Mouse (Mus musculus) midbrain, embryonic 13.5 days (tissue): ENCODE measurements around the gene Mapk14. TPM values are rescaled to one million over a fixed set of nuclear protein-coding genes. Genes with fewer than 3 reads are reported as not detected.

Source experiments
- ATAC-seq: fragments of 200-750 bp; cut with Nextera tagmentation; 2 replicates; pipeline ENCODE4 v1.8.0; 2017; ENCODE audit warnings: mild to moderate bottlenecking, moderate TSS enrichment, moderate library complexity
- H3K27ac ChIP-seq: fragments of 300-500 bp; sonication (generic); 2 replicates; pipeline ENCODE4 v1.5.1; 2015; ENCODE audit warnings: inconsistent platforms, mild to moderate bottlenecking, moderate library complexity
- H3K27me3 ChIP-seq: fragments of 300-500 bp; sonication (generic); 2 replicates; pipeline ENCODE4 v1.6.1; 2015; ENCODE audit warnings: mild to moderate bottlenecking, inconsistent platforms
- H3K36me3 ChIP-seq: fragments of 300-500 bp; sonication (generic); 2 replicates; pipeline ENCODE4 v1.6.1; 2015; ENCODE audit warnings: mild to moderate bottlenecking, inconsistent platforms
- H3K4me1 ChIP-seq: fragments of 300-500 bp; sonication (generic); replicated peaks from 2 replicates; pipeline ENCODE4 v1.6.1; 2015; ENCODE audit warnings: inconsistent platforms
- H3K4me2 ChIP-seq: fragments of 300-500 bp; sonication (generic); replicated peaks from 2 replicates; pipeline ENCODE4 v1.6.1; 2015; ENCODE audit warnings: moderate library complexity, mild to moderate bottlenecking, inconsistent platforms
- H3K4me3 ChIP-seq: fragments of 300-500 bp; sonication (generic); replicated peaks from 2 replicates; pipeline ENCODE4 v1.5.1; 2015; ENCODE audit warnings: mild to moderate bottlenecking, inconsistent platforms
- H3K9ac ChIP-seq: fragments of 300-500 bp; sonication (generic); replicated peaks from 2 replicates; pipeline ENCODE4 v1.6.1; 2015; ENCODE audit warnings: mild to moderate bottlenecking, inconsistent platforms
- H3K9me3 ChIP-seq: fragments of 300-500 bp; sonication (generic); 2 replicates; pipeline ENCODE4 v1.6.1; 2016; ENCODE audit warnings: mild to moderate bottlenecking, inconsistent platforms
- WGBS: fragments of 180-500 bp; shearing (Covaris S2); methylation state at CpG from one replicate; pipeline ENCODE4 v1.1.7; 2015; 5-methylcytosine and 5-hydroxymethylcytosine counted together
- polyA plus RNA-seq: library from polyadenylated mRNA; unstranded; fragments of >200 nt; fragmentation: Nextera tagmentation; extraction: Ambion mirVana; gene quantifications from 2 replicates; pipeline ENCODE4 v1.2.1, GENCODE M21; 2015

Mapk14 gene
- polyA plus RNA-seq, 1 experiment from 2014 or later: 27.0 TPM

- 92% methylated on average over 4 of the region's 4 CpGs for WGBS
- Histone ChIP-seq H3K4me1 (peaks cover 23% of the 10 kb centered on the region), H3K27me3 (no peaks in the 10 kb centered on the region), H3K4me2 (no peak overlapping the region), H3K9me3 (no peaks in the 10 kb centered on the region), H3K36me3 (no peaks in the 10 kb centered on the region), H3K9ac (no peak overlapping the region), H3K4me3 (no peak overlapping the region), H3K27ac (no peak overlapping the region)
- no peak for ATAC-seq
Observed at GRCm38 (mm10) chr17:28701171-28701570, 10.0 kb downstream of the Mapk14 start.

- no peak overlapping the region for H3K4me3 ChIP-seq
- no peak for ATAC-seq
- H3K4me1 ChIP-seq: peaks cover 18% of the 10 kb centered on the region
- no peak overlapping the region for H3K4me2 ChIP-seq
- no peaks in the 10 kb centered on the region for H3K27me3 ChIP-seq
- no peaks in the 10 kb centered on the region for H3K36me3 ChIP-seq
- no peak overlapping the region for H3K9ac ChIP-seq
- H3K9me3 ChIP-seq: no peaks in the 10 kb centered on the region
- WGBS: 87% methylated on average over 3 of the region's 3 CpGs
- H3K27ac ChIP-seq: no peak overlapping the region
Observed at GRCm38 (mm10) chr17:28701737-28702136, 10.6 kb downstream of the Mapk14 start.

DNA sequence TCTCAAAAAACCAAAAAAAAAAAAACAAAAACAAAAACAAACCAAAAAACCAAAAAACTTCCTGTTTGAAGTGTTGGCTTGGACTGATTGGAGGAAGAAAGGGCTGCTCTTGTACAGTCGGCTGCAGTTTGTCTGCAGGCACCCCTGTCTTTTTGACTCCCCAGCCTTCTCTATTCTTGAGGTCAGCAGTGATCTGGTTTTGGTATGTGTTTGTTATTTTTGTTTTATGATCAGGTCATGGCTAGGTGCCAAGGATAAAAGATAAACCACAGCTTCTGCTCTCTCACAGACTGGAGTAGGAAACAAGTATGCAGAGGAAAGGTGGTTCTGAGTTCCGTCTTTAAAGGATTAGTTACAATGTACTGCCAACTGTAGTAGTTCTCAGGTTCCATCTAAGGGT lies 11.5 kb downstream of the Mapk14 start:
- Histone ChIP-seq H3K4me3 (no peak overlapping the region), H3K4me2 (no peak overlapping the region), H3K9ac (no peak overlapping the region), H3K27ac (no peak overlapping the region), H3K4me1 (peaks cover 9% of the 10 kb centered on the region), H3K36me3 (no peaks in the 10 kb centered on the region), H3K27me3 (no peaks in the 10 kb centered on the region), H3K9me3 (no peaks in the 10 kb centered on the region)
- WGBS: 89% methylated on average over 2 of the region's 2 CpGs
- ATAC-seq: no peak

GRCm38 (mm10) chr17:28706697-28707096 lies 15.6 kb downstream of the Mapk14 start:
- Histone ChIP-seq H3K4me3 (no peak overlapping the region), H3K27ac (no peak overlapping the region), H3K27me3 (no peaks in the 10 kb centered on the region), H3K36me3 (no peaks in the 10 kb centered on the region), H3K4me1 (0 out of 2 replicates have a peak, but pooled peaks cover 4% of the 10 kb centered on the region), H3K4me2 (no peak overlapping the region), H3K9ac (no peak overlapping the region), H3K9me3 (no peaks in the 10 kb centered on the region)
- ATAC-seq: no peak
- 38% methylated on average over 1 of the region's 1 CpGs for WGBS

DNA sequence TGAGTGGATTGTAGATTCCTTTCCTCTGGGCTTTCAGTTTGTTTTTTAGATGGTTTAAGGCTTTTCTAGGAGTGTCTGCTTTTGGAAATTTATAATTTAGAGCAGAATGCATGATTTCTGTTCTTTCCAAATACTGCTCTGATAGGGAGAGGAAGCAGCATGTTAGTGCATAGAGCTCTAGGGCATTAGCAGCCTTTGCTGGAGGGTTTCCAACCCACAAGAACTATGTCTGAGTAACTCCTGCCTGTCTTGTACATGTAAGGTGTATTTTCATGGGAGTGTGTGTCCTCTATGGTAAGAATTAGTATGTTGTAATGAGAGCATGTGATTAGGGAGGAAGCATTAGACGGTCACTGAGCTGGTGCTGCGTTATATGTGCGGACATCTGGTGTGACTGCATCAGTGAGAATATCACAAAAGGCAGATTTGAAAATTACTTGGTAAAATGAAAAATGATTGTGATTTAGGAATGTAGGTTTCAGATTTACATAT lies 16.1 kb downstream of the Mapk14 start:
- Histone ChIP-seq H3K4me2 (no peak overlapping the region), H3K27me3 (no peaks in the 10 kb centered on the region), H3K27ac (no peak overlapping the region), H3K4me1 (0 out of 2 replicates have a peak, but pooled peaks cover 4% of the 10 kb centered on the region), H3K9ac (no peak overlapping the region), H3K4me3 (no peak overlapping the region), H3K9me3 (no peaks in the 10 kb centered on the region), H3K36me3 (no peaks in the 10 kb centered on the region)
- no peak for ATAC-seq
- 90% methylated on average over 3 of the region's 3 CpGs for WGBS

GRCm38 (mm10) chr17:28707816-28708215 lies 16.7 kb downstream of the Mapk14 start:
- Histone ChIP-seq H3K9me3 (no peaks in the 10 kb centered on the region), H3K27ac (no peak overlapping the region), H3K36me3 (no peaks in the 10 kb centered on the region), H3K9ac (no peak overlapping the region), H3K27me3 (no peaks in the 10 kb centered on the region), H3K4me3 (no peak overlapping the region), H3K4me1 (0 out of 2 replicates have a peak, but pooled peaks cover 4% of the 10 kb centered on the region), H3K4me2 (no peak overlapping the region)
- 94% methylated on average over 2 of the region's 2 CpGs for WGBS
- ATAC-seq: no peak

- no peaks in the 10 kb centered on the region for H3K9me3 ChIP-seq
- H3K4me3 ChIP-seq: no peak overlapping the region
- H3K4me2 ChIP-seq: no peak overlapping the region
- H3K4me1 ChIP-seq: 0 out of 2 replicates have a peak, but pooled peaks cover 4% of the 10 kb centered on the region
- peaks cover 5% of the 10 kb centered on the region for H3K36me3 ChIP-seq
- H3K27ac ChIP-seq: no peak overlapping the region
- H3K9ac ChIP-seq: no peak overlapping the region
- no peak for ATAC-seq
- no peaks in the 10 kb centered on the region for H3K27me3 ChIP-seq
- WGBS: 58% methylated on average over 2 of the region's 2 CpGs
Observed at GRCm38 (mm10) chr17:28708989-28709388, 17.9 kb downstream of the Mapk14 start.

DNA sequence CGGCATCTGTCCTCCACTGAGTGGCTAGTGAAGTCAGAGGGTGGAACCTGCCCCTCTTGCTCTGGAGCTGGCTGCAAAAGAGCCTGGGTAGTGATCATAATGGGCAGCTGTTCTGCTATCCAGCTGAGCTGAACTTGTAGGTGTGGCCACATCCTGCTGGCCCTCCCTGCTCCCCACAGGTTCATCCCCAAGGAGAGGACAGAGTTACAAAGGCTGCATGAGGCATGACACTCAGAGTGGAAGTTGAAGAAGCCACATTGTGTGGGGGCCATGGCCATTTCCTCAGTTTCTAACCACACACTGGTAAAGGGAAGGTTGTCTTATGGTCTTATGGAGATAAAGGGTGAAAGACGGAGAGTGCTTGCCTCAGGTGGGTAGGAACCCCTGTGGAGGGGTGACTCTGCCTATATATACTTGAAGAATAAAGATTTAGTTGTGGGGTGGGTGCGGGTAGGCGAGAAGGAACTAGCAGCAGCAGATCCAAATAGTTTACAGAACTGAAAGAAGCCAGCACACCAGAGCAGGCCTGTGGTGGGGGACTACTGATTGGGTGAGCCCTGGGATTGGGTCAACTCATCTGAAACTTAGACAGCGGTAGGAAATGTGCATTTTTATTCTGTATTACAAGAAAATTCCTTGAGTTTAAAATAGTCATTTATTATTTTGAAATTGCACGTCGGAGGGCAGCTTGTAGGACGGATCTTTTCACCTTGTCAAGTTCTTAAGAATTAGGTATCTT lies 18.6 kb downstream of the Mapk14 start:
- no peaks in the 10 kb centered on the region for H3K9me3 ChIP-seq
- H3K4me1 ChIP-seq: 0 out of 2 replicates have a peak, but pooled peaks cover 4% of the 10 kb centered on the region
- H3K9ac ChIP-seq: no peak overlapping the region
- WGBS: 90% methylated on average over 8 of the region's 8 CpGs
- peaks cover 12% of the 10 kb centered on the region for H3K36me3 ChIP-seq
- ATAC-seq: no peak
- no peak overlapping the region for H3K4me3 ChIP-seq
- H3K4me2 ChIP-seq: no peak overlapping the region
- no peak overlapping the region for H3K27ac ChIP-seq
- H3K27me3 ChIP-seq: no peaks in the 10 kb centered on the region

- no peak overlapping the region for H3K27ac ChIP-seq
- H3K9me3 ChIP-seq: no peaks in the 10 kb centered on the region
- H3K4me3 ChIP-seq: no peak overlapping the region
- H3K9ac ChIP-seq: no peak overlapping the region
- no peaks in the 10 kb centered on the region for H3K27me3 ChIP-seq
- WGBS: 94% methylated on average over 8 of the region's 8 CpGs
- peaks cover 18% of the 10 kb centered on the region for H3K36me3 ChIP-seq
- 0 out of 2 replicates have a peak, but pooled peaks cover 4% of the 10 kb centered on the region for H3K4me1 ChIP-seq
- no peak overlapping the region for H3K4me2 ChIP-seq
- ATAC-seq: no peak
Observed at GRCm38 (mm10) chr17:28710291-28710688, 19.2 kb downstream of the Mapk14 start.

- ATAC-seq: no peak
- WGBS: 92% methylated on average over 6 of the region's 6 CpGs
- Histone ChIP-seq H3K4me1 (0 out of 2 replicates have a peak, but pooled peaks cover 4% of the 10 kb centered on the region), H3K4me2 (no peak overlapping the region), H3K4me3 (no peak overlapping the region), H3K9ac (no peak overlapping the region), H3K27ac (no peak overlapping the region), H3K36me3 (peaks cover 27% of the 10 kb centered on the region), H3K9me3 (no peaks in the 10 kb centered on the region), H3K27me3 (no peaks in the 10 kb centered on the region)
Observed at GRCm38 (mm10) chr17:28711237-28711636, 20.1 kb downstream of the Mapk14 start.

- Histone ChIP-seq H3K9me3 (no peaks in the 10 kb centered on the region), H3K36me3 (peaks cover 37% of the 10 kb centered on the region), H3K9ac (no peak overlapping the region), H3K4me3 (no peak overlapping the region), H3K27ac (no peak overlapping the region), H3K4me1 (0 out of 2 replicates have a peak, but pooled peaks cover 4% of the 10 kb centered on the region), H3K4me2 (no peak overlapping the region), H3K27me3 (no peaks in the 10 kb centered on the region)
- WGBS: 94% methylated on average over 6 of the region's 6 CpGs
- no peak for ATAC-seq
Observed at GRCm38 (mm10) chr17:28712305-28712704, 21.2 kb downstream of the Mapk14 start.

- Histone ChIP-seq H3K4me3 (no peak overlapping the region), H3K27ac (no peak overlapping the region), H3K4me2 (no peak overlapping the region), H3K36me3 (peaks cover 48% of the 10 kb centered on the region), H3K27me3 (no peaks in the 10 kb centered on the region), H3K9ac (no peak overlapping the region), H3K9me3 (no peaks in the 10 kb centered on the region), H3K4me1 (0 out of 2 replicates have a peak, but pooled peaks cover 4% of the 10 kb centered on the region)
- no peak for ATAC-seq
- WGBS: 97% methylated on average over 3 of the region's 3 CpGs
Observed at GRCm38 (mm10) chr17:28714006-28714405, 22.9 kb downstream of the Mapk14 start.
